Mouse (Mus musculus) cerebellum, adult 8-10 months (tissue): ENCODE measurements at regions not wholly inside any gene's neighbourhood (a gene's known extent, or its start where the extent isn't known, plus 50 kb on each side); places are given as distances from the start of the nearest gene placed in this dataset.
"Not testable (repeated sequence)": the region's sequence is repeated elsewhere in the genome, so short reads cannot be mapped to it uniquely, and the experiment has no call there.

Experiments used
- DNase-seq: peaks from one replicate; pipeline ENCODE4 v3.0.0; 2022

DNA sequence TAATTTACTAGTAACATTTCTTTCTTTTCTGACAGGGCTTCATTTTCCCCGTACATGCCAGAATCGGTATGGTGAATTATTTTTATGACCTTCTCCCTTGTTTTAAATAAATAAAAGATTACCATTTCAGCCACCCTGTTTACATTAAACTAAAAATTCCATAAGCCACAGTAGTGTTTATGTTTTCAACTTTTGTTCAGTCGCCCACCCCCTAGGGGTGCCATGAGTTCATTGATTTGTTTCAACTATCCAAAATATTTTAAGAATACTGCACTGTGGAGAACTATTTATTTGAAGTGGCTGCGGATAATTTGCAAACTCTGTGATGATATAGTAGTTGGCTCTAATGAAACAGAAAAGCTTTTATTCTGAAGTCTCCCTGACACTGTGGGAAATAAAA lies 132.9 kb downstream of the Tfec start:
- DNase-seq = no peak

DNA sequence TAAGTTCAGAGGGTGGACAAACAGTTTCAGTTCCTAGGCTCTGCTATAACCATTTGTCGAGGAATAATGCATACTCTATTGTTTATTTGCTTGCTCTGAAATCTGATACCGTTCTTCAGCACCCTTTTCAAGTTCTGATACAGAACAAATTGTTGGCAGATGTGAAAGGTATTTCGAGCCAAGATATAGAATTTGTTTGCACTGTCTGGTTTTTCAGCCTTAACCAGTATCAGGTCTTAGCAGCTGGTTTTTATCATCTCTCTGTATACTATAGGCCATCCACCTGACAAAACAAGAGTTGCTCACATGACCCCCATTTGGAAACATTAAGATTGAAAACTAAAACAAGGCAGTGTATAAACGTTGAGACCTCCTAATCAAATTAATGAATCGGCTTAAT lies 133.5 kb downstream of the Tfec start:
- DNase-seq = no peak

DNA sequence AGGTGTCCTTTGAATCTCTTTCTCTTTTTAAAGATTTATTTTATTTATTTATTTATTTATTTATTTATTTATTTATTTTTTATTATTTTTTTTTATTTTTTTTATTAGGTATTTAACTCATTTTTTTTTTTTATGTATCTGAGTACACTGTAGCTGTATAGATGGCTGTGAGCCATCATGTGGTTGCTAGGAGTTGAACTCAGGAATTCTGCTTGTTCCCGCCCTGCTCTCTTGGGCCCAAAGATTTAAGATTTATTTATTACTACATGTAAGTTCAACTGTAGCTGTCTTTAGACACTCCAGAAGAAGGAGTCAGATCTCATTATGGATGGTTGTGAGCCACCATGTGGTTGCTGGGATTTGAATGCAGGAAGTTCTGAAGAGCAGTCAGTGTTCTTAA lies 143.2 kb downstream of the Tfec start:
- DNase-seq = not testable (repeated sequence)

DNA sequence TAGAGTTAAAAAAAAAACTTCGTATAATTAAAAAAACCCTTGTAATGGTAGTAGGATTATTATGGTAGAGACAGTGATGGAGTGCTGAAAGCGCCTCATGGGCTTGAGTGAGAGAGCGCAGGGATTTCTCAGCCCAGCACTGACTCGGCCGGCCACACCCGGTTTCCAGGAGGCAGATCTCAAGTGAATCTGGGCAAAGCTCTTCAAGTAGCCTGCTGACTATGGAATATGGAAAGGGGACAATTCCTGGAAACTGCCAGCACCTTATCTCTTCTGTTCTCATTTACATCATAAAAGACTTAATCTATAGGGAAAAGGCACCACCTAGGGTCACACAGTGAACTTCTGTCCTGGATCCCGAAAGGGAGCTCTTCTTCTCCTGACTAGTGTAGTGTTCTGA lies 165.1 kb downstream of the Tfec start:
- DNase-seq = no peak

DNA sequence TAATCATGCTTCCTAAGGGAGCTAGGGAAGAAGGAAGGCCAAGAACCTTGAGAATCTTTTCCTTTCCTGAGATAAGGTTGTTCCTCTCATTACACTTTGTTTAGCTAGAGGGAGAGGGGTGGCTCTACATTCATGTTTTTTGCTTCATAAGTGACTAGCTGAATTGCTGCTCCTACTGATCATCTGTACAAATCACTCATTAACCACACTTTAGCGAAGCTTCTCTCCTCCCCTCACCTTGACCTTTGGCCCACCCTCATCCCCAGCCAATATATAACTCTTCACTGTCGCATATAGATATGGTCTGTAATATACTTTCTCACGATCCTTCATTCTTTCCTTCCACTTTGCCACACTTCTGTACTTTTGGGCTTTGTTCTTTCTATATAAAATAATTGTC lies 166.1 kb downstream of the Tfec start:
- DNase-seq = no peak

DNA sequence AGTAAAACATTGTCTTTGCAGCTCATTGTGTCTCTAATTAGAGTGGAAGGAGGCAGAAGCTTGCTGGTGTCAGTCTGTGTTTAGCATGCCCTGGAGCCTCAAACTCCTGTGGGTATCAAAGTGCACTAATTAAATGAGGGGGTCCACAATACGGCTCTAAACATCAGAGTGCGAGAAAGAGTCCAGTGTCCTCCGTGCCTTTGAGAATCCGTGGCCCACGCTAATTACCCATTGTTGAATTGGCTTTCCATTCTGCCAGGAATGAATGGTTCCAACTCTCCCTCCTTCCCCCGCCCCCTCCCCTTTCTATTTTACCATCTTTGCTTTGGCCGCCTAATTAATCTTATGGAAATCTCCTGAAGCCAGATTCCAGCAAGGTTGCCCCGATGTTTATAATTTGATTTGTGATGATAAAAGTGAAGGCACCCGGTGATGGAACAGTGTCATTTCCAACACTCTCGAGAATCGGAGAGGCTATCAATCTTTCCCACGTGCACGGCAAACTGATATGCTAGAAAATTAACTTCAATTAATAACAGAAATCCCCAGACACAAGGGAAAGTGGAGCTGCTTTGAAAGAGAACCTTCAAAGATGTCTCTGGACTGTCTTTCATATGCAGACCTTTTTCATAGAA lies 170.9 kb downstream of the Tfec start:
- DNase-seq = no peak

DNA sequence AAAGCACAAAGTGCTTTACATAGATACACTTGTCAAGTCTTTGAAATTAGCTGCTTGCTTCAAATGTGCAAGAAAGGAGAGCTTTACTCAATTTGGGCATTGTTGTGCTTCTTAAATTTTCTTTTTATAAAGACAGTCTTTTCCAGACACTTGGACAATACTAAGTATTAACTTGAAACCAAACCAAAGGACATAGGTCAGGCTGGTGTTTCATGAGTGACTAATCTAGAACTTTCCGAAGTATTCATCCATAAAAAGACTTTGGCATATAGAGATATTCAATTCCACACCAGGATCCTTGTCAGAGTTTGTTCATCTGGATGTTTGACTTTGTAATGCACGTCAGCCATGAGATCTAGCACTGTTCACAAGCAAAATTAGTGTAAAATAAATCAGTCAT lies 173.0 kb downstream of the Tfec start:
- no peak for DNase-seq

DNA sequence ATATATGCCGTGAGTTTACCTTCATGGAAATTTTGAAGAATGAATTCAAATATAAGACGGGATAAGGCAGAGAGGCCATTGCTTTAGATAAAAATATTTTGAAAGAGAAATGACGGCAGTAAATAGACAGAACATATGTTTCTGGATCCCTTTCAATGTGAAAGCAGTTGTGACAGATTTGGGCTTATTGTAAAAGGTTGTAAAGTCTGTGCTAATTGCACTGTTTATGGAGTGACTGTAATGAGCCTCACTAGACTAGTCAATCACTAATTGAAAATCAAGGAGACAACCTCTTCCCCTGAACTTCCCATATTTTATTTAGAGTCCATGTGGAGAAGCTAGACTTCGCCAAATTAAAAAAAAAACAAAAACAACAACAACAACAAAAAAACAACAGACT lies 193.7 kb downstream of the Tfec start:
- no peak for DNase-seq

DNA sequence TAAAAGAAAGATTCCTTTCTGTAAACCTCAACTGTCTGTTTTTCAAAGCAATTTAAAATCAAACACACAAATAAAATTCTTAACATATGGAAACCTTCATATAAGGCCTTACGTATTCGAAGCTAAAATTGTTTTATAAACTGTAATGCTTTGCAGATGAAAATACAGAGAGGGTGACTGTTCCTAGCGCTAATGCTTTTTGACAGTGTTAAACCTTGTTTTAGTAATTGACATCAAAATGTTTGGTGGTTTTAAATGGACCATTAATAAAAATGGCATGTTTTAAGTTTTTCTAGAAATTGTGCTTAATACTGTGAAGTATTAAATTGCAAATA lies 194.9 kb downstream of the Tfec start:
- DNase-seq = no peak

DNA sequence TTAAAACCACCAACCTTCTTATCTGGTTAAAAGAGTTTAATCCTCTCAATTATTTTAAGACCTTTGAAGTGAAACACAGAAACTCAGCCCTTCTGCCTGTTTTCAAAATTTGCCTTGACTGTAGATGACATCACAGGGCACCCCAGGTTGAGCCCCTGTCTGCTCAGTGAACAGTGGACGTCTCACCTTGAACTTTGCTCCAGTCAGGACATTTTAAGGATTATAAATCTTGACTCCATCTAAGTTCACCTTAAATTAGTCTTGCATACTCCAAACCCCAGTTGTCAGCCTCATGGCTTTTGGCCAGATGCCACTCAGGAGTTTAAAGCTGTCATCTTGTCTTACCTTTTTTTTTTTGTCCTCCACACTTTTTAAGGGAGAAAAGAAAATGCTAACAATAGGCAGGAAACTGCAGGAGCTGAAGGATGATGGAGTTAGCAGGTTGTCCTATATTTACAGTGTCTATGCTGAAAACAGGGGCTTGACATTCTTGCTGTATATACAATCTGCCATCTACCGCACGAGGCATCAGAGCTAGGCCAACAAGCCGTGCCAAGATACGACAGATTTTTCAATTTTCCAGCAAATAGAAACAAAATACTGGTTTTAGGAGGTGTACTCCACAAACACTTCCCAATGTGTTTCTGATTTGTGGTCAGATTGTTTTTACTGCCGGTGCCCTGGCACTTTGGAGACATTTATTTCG lies 195.4 kb downstream of the Tfec start:
- no peak for DNase-seq

DNA sequence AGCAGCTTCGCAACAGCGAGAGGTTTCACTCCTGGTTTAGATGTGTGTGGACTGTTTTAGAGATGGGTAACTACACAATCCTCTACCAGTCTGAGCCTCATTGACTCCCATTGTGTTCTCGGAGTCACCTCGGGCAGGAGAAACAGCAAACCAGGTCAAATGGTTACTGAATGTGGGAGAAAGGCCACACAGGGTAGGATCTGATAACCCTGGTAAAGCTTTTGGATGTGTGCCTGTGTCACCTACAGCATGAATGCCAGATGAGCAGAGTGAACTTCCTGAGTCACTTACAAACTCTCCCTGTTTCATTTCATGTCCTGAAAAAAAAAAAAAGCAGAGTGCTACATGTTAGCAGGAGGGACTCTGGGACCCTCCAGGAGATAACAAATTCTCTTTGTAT lies 201.0 kb downstream of the Tfec start:
- no peak for DNase-seq

DNA sequence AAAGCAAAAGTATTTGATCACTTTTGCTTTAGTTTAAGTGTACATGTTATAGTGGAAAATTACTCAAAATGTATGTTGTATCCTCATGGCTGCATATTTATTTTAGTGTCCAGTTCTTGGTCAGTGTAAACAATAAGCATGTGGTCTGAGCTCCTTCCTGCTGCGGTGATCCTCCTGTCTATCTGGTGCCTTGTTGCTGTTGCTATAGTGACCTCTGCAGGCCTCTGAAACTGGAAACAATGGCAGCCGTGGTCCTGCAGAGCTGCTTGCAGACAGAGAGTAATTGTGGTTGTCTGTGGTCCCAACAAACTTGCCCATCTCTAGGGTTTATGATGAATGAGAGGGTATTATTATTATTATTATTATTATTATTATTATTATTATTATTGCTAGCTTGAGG lies 230.2 kb downstream of the Tfec start:
- no peak for DNase-seq

DNA sequence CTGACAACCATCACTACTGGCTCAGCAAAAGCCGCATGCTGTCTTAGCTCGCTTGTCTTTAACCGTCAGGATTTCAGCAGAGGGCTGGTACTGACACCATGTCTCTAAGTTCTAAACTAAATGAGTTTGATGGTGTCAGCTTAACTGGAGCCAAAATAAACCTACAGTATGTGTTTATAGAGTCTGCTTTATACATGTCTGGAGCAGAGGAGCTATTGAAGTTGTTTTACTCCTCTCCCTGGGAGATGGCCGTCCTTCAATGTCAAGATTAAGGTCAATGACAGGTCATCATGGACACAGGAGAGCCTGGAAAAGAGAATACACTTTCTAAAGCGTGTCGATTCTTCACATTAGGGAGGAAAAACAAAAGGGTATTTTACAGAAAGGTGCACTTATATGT lies 231.0 kb downstream of the Tfec start:
- no peak for DNase-seq

DNA sequence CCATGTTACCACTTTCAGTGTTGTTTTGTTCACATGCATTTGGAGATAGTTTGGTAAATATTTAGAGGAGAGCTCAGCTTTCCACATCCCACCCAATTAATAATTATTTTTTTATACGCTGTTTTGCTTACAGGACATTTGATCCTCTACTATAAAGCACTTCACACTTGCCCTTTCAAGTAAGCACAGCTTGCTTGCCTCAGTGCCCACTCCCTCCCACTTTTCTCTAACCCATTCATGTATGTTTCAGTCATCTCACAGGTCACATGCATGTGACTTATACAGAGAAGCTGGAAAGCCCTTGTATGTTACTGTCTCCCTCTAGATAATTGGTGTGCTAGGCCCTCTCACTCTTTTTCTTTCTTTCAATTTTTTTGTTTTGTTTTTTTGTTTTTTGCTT lies 252.0 kb downstream of the Tfec start:
- DNase-seq = no peak

DNA sequence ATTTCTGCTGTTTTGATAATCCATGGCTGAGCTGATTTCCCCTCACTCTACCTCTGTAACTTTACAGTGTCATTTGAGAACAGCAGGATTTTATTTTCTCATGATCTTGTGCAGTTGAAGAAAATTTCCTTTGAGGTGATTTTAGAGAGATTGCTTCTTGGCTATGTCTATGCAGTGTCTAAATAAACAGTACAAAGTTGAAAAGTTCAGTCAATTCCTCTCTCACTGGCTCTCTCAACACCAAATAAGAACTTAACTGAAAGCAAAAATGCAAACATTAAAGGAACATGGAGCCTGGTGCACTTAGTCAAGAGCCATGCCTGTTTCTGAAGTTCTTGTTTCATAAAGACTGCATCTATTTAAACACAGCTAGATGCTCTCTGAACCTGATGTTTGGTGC lies 254.7 kb downstream of the Tfec start:
- no peak for DNase-seq

DNA sequence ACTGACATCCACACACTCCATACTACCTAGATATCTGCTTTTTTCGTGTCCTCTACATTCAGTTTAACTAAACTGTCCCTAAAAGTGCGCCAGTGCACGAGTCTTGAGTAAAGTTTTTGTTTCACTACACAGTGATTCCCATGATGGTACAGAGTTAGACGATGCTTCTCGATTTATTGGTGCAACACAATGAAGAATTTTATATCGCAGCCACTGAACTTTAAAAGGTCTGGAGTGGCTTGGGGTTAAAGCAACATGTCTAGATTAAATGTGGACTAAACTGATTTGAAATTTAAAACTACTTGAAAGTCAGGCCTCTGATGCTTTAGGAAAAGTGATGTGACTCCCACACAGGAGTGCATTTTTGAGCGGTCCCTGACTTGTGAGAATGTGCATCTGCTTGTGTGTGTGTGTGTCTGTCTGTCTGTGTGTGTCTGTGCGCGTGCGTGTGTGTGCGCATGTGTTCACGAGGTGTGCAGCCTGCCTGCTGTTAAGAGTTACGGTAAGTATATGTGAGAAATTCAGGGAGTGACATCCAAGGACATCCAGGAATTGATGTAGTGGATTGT lies 261.4 kb downstream of the Tfec start:
- no peak for DNase-seq

DNA sequence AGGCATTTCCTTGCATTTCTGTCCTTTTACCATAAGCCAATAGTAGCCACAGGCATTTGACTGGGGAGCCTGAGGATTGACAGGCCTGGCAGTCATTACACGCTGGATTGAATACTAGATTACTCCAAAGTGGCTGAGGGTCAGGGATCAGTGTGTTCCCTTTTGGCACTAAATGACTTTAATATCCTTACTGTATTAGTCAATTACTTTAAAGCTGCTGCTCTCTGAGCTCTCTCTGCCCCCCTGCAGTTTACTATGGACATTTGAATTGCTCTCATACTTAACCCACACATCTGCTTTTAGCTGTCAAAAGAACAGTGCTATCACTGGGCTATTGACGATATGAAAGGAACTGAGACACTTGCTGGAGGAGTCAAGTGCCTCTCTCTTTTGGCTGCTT lies 262.1 kb downstream of the Tfec start:
- no peak for DNase-seq

DNA sequence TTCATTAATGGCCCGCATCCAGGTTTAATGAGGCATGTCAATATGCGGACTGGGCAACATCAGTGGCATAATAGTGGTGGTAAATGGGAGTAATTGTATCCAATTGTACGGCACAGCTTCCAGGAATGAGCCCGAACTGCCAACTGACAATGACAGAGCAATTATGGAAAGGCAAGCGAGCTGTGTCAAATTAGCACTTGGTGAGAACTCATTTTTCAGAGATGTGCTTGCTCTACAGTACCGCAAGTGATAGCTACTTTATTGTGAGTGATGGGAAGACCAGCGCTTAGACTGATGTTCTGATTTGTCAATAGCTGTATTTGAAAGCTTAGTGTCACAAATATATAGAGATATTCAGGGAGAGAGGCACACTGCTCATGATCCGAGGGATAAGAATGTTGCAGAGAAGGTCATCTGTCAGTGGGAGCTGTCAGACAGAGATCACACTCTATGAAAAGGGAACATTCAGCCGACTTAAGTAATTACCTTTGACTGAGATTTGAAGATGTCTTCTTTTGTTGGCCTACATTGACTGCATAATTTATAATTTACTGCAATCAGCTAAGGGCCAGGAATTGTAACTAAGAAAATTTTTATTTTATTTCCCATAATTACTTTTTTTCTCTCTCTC lies 290.7 kb downstream of the Tfec start:
- no peak for DNase-seq

DNA sequence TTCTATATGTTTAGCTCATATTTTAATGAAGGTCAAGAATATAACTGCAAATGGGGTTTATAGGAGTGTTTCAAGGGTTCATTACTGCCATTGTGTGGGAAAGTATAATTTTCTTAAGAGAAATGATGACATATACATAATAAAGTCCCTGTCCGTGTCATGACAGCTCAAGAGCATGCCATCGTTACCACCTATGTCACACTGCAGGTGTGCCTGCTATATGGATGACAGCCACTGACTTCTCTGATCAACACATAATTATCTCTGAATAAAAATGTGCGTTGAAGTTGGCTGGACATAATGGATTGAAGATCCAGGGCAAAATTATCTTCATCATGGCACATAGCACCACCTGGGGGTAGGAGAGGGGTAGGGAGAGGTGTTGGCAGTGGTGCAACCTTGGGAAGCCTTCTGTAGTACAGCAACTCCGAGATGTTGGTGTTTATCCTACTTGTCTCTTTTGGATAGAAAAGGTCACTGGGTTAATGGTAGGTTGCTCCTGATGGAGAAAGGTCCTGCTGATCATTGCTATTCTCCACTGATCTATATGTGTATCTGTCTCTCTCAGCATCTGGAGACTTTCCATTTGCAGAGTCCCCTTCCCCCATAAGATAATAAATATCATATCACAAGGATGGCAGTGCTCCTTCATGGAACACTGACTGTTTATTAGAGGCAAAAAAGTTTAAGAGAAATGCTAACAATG lies 291.4 kb downstream of the Tfec start:
- DNase-seq = no peak

DNA sequence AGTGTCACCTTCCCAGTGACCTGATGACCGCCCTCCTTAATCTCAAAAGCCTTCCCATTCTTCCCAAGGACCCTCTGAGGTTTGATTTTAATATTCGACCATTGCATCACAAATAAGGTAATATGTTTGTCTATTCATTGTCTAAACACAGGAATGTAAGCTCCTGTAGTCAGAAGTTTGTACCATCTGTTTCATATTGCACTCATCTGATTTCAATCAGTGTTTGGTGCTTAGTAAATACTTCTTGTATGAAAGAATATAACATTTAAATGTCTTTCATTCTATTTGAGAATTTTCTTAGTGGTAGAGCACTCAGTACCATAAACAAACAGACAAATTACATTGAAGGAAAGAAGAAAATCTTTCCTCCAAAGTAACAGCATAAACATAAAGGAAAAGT lies 305.8 kb downstream of the Tfec start:
- DNase-seq = no peak

DNA sequence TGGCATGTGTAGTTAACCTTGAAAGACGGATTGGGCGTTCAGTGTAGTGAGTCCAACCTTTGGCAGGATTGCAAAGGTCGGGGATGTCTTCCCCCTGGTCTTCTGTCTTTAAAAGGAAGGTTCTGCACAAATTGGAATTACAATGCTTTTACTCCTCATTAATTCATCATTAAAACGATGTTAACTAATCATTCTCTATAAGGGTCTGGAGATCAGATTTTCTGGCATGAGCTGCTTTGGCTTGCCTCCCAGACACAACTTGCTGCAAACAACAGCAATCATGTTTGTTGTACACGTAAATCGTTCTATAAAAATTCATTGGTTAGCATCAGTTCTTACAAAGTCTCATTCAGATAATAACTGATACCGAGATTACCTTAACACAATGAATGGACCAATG lies 315.9 kb downstream of the Tfec start:
- no peak for DNase-seq

DNA sequence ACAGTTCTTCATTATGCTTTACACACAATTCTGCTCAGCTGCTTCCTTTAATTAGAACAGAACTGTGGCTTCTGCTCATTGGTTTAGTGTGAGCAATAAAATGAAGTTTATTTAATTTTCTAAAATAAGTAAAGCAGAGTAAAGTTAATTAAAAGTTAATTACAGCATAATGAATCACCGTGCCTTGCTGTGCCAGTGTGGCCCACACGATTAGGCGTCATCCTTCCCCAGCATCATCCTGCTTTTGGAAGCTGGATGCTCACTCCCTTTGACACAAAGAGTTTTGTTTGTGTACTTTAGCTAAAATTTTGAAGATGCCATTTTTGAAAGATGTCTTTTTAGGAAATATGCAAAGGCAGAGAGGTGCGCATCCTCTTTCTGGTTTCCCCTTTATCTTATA lies 316.4 kb downstream of the Tfec start:
- DNase-seq = no peak

DNA sequence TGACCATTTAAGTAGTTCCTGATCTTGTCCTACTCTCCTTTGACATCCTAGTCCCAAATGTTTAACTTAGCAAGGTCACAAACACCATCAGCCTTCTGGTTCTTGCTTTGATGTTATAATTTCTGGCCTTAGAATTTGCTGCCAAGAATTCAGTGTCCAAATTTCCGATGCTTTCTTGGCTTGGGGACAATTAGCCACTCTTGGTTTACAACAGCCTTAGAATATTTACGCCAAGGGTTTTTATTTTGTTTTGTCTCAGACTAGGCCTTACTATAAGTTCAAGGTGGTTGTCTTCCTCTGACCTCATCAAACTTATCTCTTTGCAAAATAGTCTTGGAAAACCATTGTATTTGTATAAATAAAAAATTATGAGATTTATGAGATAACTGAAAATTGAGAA lies 322.4 kb downstream of the Tfec start:
- no peak for DNase-seq

DNA sequence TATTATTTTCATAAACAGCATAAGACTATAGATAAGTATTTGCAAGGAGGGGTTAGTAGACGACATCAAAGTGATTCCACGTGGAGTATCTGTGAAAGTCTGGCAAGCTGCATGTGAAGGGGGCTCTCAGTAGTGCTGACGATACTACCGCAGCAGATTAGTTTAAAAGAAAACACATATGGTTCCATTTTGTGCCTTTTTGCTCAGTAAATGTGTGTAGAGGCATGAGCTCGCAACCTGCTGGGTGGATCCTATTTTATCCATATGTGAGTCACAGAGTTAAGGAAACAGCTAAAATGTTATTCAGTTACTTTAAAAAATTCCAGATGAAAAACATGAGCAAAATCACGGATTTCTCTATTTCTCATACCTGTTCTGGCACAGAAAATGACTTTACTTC lies 325.4 kb downstream of the Tfec start:
- no peak for DNase-seq
